Comparison of ENCODE assay signal across 8 mouse cellular contexts in the genomic region with DNA sequence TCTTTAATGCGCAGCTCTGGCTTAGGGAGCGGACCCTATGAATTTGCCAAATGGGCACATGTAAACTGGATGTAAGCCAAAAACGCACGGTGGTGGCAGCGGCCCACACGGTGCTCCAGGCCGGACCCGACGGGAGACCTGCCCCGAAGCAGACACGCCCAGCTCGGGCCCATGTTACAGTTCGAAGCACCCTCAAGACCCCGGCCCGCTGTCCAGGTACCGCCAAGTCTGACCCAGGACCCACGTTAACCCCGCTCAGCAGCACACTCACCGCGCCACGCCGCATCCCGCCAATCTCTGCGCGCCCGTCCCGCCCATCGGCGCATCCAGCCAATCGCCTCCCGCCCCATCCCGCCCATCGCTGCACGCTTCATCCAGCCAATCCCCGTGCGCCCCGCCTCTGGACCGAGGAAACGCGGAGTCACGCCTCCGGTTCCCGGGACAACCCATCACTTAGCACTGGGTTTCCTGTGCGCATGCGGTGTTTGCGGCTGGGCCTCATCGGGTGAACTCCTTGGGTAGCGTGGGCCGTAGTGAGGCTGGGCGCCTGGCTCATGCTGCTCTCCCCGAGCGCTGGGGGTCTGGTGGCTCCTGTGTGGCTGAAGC. TPM values are rescaled to one million over a fixed set of nuclear protein-coding genes. Genes with fewer than 3 reads are reported as not detected.
DNase-seq lines count a peak whose midpoint lies in the region; ATAC-seq lines count a peak whose summit lies in the region.

TSS of gene Pold2 (minus strand) at position 372 of the 606 bp plus-strand sequence.

- H3K36me3 ChIP-seq in heart, embryonic 14.5 days (ENCODE audit: control insufficient read depth, insufficient read depth, low read length) = peaks cover 37% of the 10 kb centered on the region
- H3K36me3 ChIP-seq in liver, embryonic 13.5 days = peaks cover 37% of the 10 kb centered on the region
- H3K36me3 ChIP-seq in stomach, embryonic 16.5 days (ENCODE audit: control insufficient read depth, insufficient read depth, low read length) = no peaks in the 10 kb centered on the region; the same call in 1 of the 2 replicates

- no peaks in the 10 kb centered on the region for H3K9me3 ChIP-seq in heart, embryonic 14.5 days (ENCODE audit: control insufficient read depth, low read length)
- H3K9me3 ChIP-seq in liver, embryonic 13.5 days (replicated peaks) = no peaks in the 10 kb centered on the region
- H3K9me3 ChIP-seq in stomach, embryonic 16.5 days (replicated peaks; ENCODE audit: control insufficient read depth, low read length) = 0 out of 2 replicates have a peak, but pooled peaks cover 2% of the 10 kb centered on the region

- no peaks in the 10 kb centered on the region for H3K27me3 ChIP-seq in heart, embryonic 14.5 days (ENCODE audit: control insufficient read depth, insufficient read depth, low read length)
- no peaks in the 10 kb centered on the region for H3K27me3 ChIP-seq in liver, embryonic 13.5 days
- no peaks in the 10 kb centered on the region for H3K27me3 ChIP-seq in stomach, embryonic 16.5 days (ENCODE audit: control insufficient read depth, insufficient read depth, low read length)

- peak; percentile 97 for DNase-seq in c-Kit-negative CD71-positive TER-119-positive erythroid progenitor cells, embryonic 14.5 days (ENCODE audit: low read depth, low spot score)
- DNase-seq in fibroblast of lung, adult 2 months (ENCODE audit: low read depth) = peak; percentile 95
- DNase-seq in kidney, postnatal 14 days = peak; percentile 99
- peak; percentile 97 for DNase-seq in liver, embryonic 13.5 days
- peak; percentile 98 for DNase-seq in neural tube, embryonic 10.5 days (ENCODE audit: extremely low spot score, low spot score)

- H3K9ac ChIP-seq in heart, embryonic 14.5 days (ENCODE audit: low read length) = peak within 1 kb of the TSS; percentile 84
- peak within 1 kb of the TSS; percentile 83 for H3K9ac ChIP-seq in liver, embryonic 13.5 days
- peak within 1 kb of the TSS; percentile 82 for H3K9ac ChIP-seq in stomach, embryonic 16.5 days (ENCODE audit: low read length)

- peak within 1 kb of the TSS; percentile 79 to 85 for H3K27ac ChIP-seq in heart, embryonic 14.5 days (replicated peaks in 1 of 2; ENCODE audit: control insufficient read depth in 1 of 2, insufficient read depth in 1 of 2, low read depth in 2 of 2, low read length in 2 of 2)
- peak within 1 kb of the TSS; percentile 74 for H3K27ac ChIP-seq in liver, embryonic 13.5 days
- H3K27ac ChIP-seq in stomach, embryonic 16.5 days (ENCODE audit: low read length) = peak within 1 kb of the TSS; percentile 90

- peak within 1 kb of the TSS; percentile 70 to 76 for H3K4me3 ChIP-seq in heart, embryonic 14.5 days (ENCODE audit: control insufficient read depth in 1 of 2, insufficient read depth in 1 of 2, low read depth in 1 of 2, low read length in 2 of 2)
- H3K4me3 ChIP-seq in liver, embryonic 13.5 days (replicated peaks) = peak within 1 kb of the TSS; percentile 76
- peak within 1 kb of the TSS; percentile 79 for H3K4me3 ChIP-seq in stomach, embryonic 16.5 days (replicated peaks; ENCODE audit: low read length)

- H3K4me2 ChIP-seq in heart, embryonic 14.5 days (ENCODE audit: low read length) = peak within 1 kb of the TSS; percentile 69
- peak within 1 kb of the TSS; percentile 93 for H3K4me2 ChIP-seq in liver, embryonic 13.5 days
- H3K4me2 ChIP-seq in stomach, embryonic 16.5 days (ENCODE audit: low read depth, low read length) = peak within 1 kb of the TSS; percentile 75

- H3K4me1 ChIP-seq in heart, embryonic 14.5 days (ENCODE audit: control insufficient read depth in 2 of 2, insufficient read depth in 2 of 2, low read length in 2 of 2) = peaks cover 6 to 16% of the 10 kb centered on the region in 2 experiments; a peak in 3 of 4 replicates
- peaks cover 43% of the 10 kb centered on the region for H3K4me1 ChIP-seq in liver, embryonic 13.5 days (replicated peaks)
- H3K4me1 ChIP-seq in stomach, embryonic 16.5 days (ENCODE audit: control insufficient read depth, insufficient read depth, low read length) = peaks cover 10% of the 10 kb centered on the region

- peak; percentile 97 for ATAC-seq in CD4-positive, CD25-positive, alpha-beta regulatory T cell, adult 4 months
- ATAC-seq in heart, embryonic 14.5 days (ENCODE audit: insufficient number of reproducible peaks, insufficient read depth, low FRiP score, low read depth) = peak; percentile 96
- ATAC-seq in liver, embryonic 13.5 days (ENCODE audit: low read depth) = peak; percentile 98
- peak; percentile 99 for ATAC-seq in stomach, embryonic 16.5 days (ENCODE audit: insufficient read depth, low FRiP score)

- WGBS in heart, embryonic 14.5 days = under 1% methylated on average over 52 of the region's 52 CpGs
- under 1% methylated on average over 52 of the region's 52 CpGs for WGBS in liver, embryonic 13.5 days (ENCODE audit: insufficient replicate concordance)
- under 1% methylated on average over 52 of the region's 52 CpGs for WGBS in stomach, embryonic 16.5 days

RNA-seq across cellular contexts. Expression of gene Pold2, which starts in this region (rescaled TPM):
- polyA plus RNA-seq in CD4-positive, CD25-positive, alpha-beta regulatory T cell, adult 4 months (2017; shearing (Covaris generic)) = 10 to 100 TPM; 29.7 to 67.2 TPM
- 77.0 and 86.2 TPM in 2 replicates for polyA plus RNA-seq in heart, embryonic 14.5 days (2014; fragmentation: Nextera tagmentation; extraction: Ambion mirVana)
- 86.1 and 90.7 TPM in 2 replicates for polyA plus RNA-seq in liver, embryonic 13.5 days (2015; fragmentation: Nextera tagmentation; extraction: Ambion mirVana)
- polyA plus RNA-seq in stomach, embryonic 16.5 days (2015; fragmentation: Nextera tagmentation; extraction: Ambion mirVana) = 112 and 116 TPM in 2 replicates

Comparison
In these comparisons a context has a peak if more than half of its experiments do, and no peak if none do; other contexts are left out.
1. Peak in every context shown above with its lines: DNase-seq, ATAC-seq, H3K4me3 ChIP-seq and H3K27ac ChIP-seq.